7 mouse cellular contexts compared by ENCODE assay signal in genomic region chr11:74546933-74547694, GRCm38 (mm10).
DNase-seq lines count a peak whose midpoint lies in the region; ATAC-seq and TF ChIP-seq lines count a peak whose summit lies in the region.

No protein-coding gene starts in this region.

- in situ Hi-C loops in ES-E14 (cut with MboI; ENCODE audit: low sequenced_read_pairs in 2 of 2, unreplicated experiment in 2 of 2) = loop anchor here in 1 of 2 experiments (25.0 kb wide), 1 partner anchor 160 kb away; no protein-coding TSS in a partner anchor

- peak overlapping the region; percentile 69 for H3K4me2 ChIP-seq in heart, embryonic 14.5 days (ENCODE audit: low read length)

- H3K36me3 ChIP-seq in ES-E14 (ENCODE audit: control insufficient read depth, insufficient read depth, low read length, poor library complexity, severe bottlenecking) = no peaks in the 10 kb centered on the region
- H3K36me3 ChIP-seq in heart, embryonic 14.5 days (ENCODE audit: control insufficient read depth, insufficient read depth, low read length) = no peaks in the 10 kb centered on the region
- H3K36me3 ChIP-seq in macrophage (ENCODE audit: inconsistent target) = no peaks in the 10 kb centered on the region

- no peak overlapping the region; the same call in 1 of the 2 replicates for H3K27ac ChIP-seq in ES-E14 (ENCODE audit: insufficient read depth, low read depth, low read length, poor library complexity, severe bottlenecking)
- H3K27ac ChIP-seq in heart, embryonic 14.5 days (replicated peaks in 1 of 2; ENCODE audit: control insufficient read depth in 1 of 2, insufficient read depth in 1 of 2, low read depth in 2 of 2, low read length in 2 of 2) = peak overlapping the region; percentile 6 to 42; a peak in 2 of 4 replicates
- no peak overlapping the region for H3K27ac ChIP-seq in macrophage

- H3K4me3 ChIP-seq in ES-E14 (ENCODE audit: insufficient read depth in 1 of 2, low read depth in 1 of 2, low read length in 2 of 2, poor library complexity in 1 of 2, severe bottlenecking in 1 of 2) (peak overlapping the region in 1 of 2 experiments; percentile 14; a peak in 1 of 4 replicates), macrophage (ENCODE audit: inconsistent target) (peak overlapping the region; percentile 25; the same call in 1 of the 2 replicates)
- peak overlapping the region; percentile 22 to 33 for H3K4me3 ChIP-seq in heart, embryonic 14.5 days (ENCODE audit: control insufficient read depth in 1 of 2, insufficient read depth in 1 of 2, low read depth in 1 of 2, low read length in 2 of 2)

- no peaks in the 10 kb centered on the region for H3K27me3 ChIP-seq in heart, embryonic 14.5 days (ENCODE audit: control insufficient read depth, insufficient read depth, low read length)

- peak; percentile 63 for ATAC-seq in heart, embryonic 14.5 days (ENCODE audit: insufficient number of reproducible peaks, insufficient read depth, low FRiP score, low read depth)

- H3K79me2 ChIP-seq in macrophage (ENCODE audit: inconsistent target) = no peaks in the 10 kb centered on the region

- H3K9ac ChIP-seq in ES-E14 (ENCODE audit: insufficient read depth, low read depth, low read length, poor library complexity, severe bottlenecking) = peak overlapping the region; percentile 43; the same call in 1 of the 2 replicates
- peak overlapping the region; percentile 51 for H3K9ac ChIP-seq in heart, embryonic 14.5 days (ENCODE audit: low read length)

- under 1% methylated on average over 16 of the region's 16 CpGs for WGBS in heart, embryonic 14.5 days
- WGBS in macrophage (ENCODE audit: missing documents) = under 1% methylated on average over 16 of the region's 16 CpGs

- H3K9me3 ChIP-seq in ES-E14 (ENCODE audit: control insufficient read depth, insufficient read depth, low read depth, low read length) = no peaks in the 10 kb centered on the region
- H3K9me3 ChIP-seq in heart, embryonic 14.5 days (ENCODE audit: control insufficient read depth, low read length) = no peaks in the 10 kb centered on the region

- DNase-seq in B cell, adult 2 months = peak; percentile 53 to 59
- no peak for DNase-seq in ES-E14 (ENCODE audit: low read depth, low spot score)
- peak; percentile 87 for DNase-seq in embryo, embryonic 10 days (ENCODE audit: low spot score)
- DNase-seq in kidney, postnatal 10 days = peak; percentile 82
- DNase-seq in spleen, adult 18-20 months = peak; percentile 42 to 43

- peaks cover 10 to 22% of the 10 kb centered on the region in 2 experiments for H3K4me1 ChIP-seq in ES-E14 (ENCODE audit: control insufficient read depth in 2 of 2, insufficient read depth in 2 of 2, low read length in 2 of 2, poor library complexity in 1 of 2)
- peaks cover 9 to 18% of the 10 kb centered on the region in 2 experiments; a peak in 3 of 4 replicates for H3K4me1 ChIP-seq in heart, embryonic 14.5 days (ENCODE audit: control insufficient read depth in 2 of 2, insufficient read depth in 2 of 2, low read length in 2 of 2)

TF ChIP-seq in ES-E14, 5 proteins besides CTCF, POLR2A, EP300 and RAD21:
- TF ChIP-seq ZC3H11A (IDR thresholded peaks at IDR 0.05; ENCODE audit: borderline replicate concordance, low read depth, low read length) = peak; percentile 57; the same call in 1 of the 2 replicates
- no peak for TF ChIP-seq CHD2 (IDR thresholded peaks at IDR 0.05; ENCODE audit: low read depth, low read length)

Comparison
In these comparisons a context has a peak if more than half of its experiments do, and no peak if none do; other contexts are left out.
1. H3K27ac ChIP-seq: peak in heart, embryonic 14.5 days (2 of 2); none in ES-E14 (single experiment) and macrophage (single experiment).